Mouse (Mus musculus) embryonic facial prominence, embryonic 11.5 days (tissue): ENCODE data around the gene Dlg2. TPM values are rescaled to one million over a fixed set of nuclear protein-coding genes. Genes with fewer than 3 reads are reported as not detected.

Source experiments
- ATAC-seq: fragments of 200-750 bp; cut with Nextera tagmentation; replicated peaks from 2 replicates; pipeline ENCODE4 v1.8.0; 2017; ENCODE audit warnings: low read depth; ENCODE audit not compliant: insufficient number of reproducible peaks, low FRiP score, low TSS enrichment
- DNase-seq: peaks from one replicate; pipeline ENCODE4 v3.0.0-alpha.2; 2015; ENCODE audit warnings: low spot score
- H3K27ac ChIP-seq: fragments of 300-500 bp; sonication (generic); replicated peaks from 2 replicates; pipeline ENCODE4 v1.5.1; 2014; ENCODE audit warnings: mild to moderate bottlenecking, low read depth, low read length, control low read depth
- H3K27me3 ChIP-seq: fragments of 300-500 bp; sonication (generic); 2 replicates; pipeline ENCODE4 v1.6.1; 2014; ENCODE audit warnings: mild to moderate bottlenecking, low read length, moderate library complexity, mixed read lengths; ENCODE audit not compliant: control insufficient read depth, insufficient read depth
- H3K36me3 ChIP-seq: fragments of 300-500 bp; sonication (generic); replicated peaks from 2 replicates; pipeline ENCODE4 v1.6.1; 2014; ENCODE audit warnings: low read depth, mild to moderate bottlenecking, low read length, moderate library complexity, mixed read lengths; ENCODE audit not compliant: control insufficient read depth, insufficient read depth
- H3K4me1 ChIP-seq: fragments of 300-500 bp; sonication (generic); 2 replicates; pipeline ENCODE4 v1.6.1; 2014; ENCODE audit warnings: low read length, mixed read lengths; ENCODE audit not compliant: control insufficient read depth, insufficient read depth
- H3K4me2 ChIP-seq: fragments of 300-500 bp; sonication (generic); 2 replicates; pipeline ENCODE4 v1.6.1; 2014; ENCODE audit warnings: low read depth, mild to moderate bottlenecking, control low read depth, low read length, moderate library complexity
- H3K4me3 ChIP-seq: fragments of 300-500 bp; sonication (generic); 2 replicates; pipeline ENCODE4 v1.5.1; 2014; ENCODE audit warnings: low read depth, low read length, control low read depth
- H3K9ac ChIP-seq: fragments of 300-500 bp; sonication (generic); replicated peaks from 2 replicates; pipeline ENCODE4 v1.6.1; 2014; ENCODE audit warnings: mild to moderate bottlenecking, control low read depth, low read length
- H3K9me3 ChIP-seq: fragments of 300-500 bp; sonication (generic); replicated peaks from 2 replicates; pipeline ENCODE4 v1.6.1; 2016; ENCODE audit warnings: mild to moderate bottlenecking, low read length, inconsistent platforms, mixed read lengths; ENCODE audit not compliant: control insufficient read depth
- WGBS: fragments of 180-500 bp; shearing (Covaris S2); extraction: QIAGEN DNeasy Blood & Tissue Kit; methylation state at CpG from one replicate; pipeline ENCODE4 v1.1.7; 2014; 5-methylcytosine and 5-hydroxymethylcytosine counted together
- polyA plus RNA-seq: library from polyadenylated mRNA; unstranded; fragments of >200 nt; fragmentation: Nextera tagmentation; extraction: Ambion mirVana; gene quantifications from 2 replicates; pipeline ENCODE4 v1.2.1, GENCODE M21; 2014

Gene Dlg2
- polyA plus RNA-seq, 1 experiment from 2014 or later, result 5.3 TPM

- Histone ChIP-seq H3K4me1 (no peaks in the 10 kb centered on the region), H3K4me3 (peak overlapping the region; percentile 30), H3K36me3 (no peaks in the 10 kb centered on the region), H3K9ac (peak overlapping the region; percentile 47), H3K4me2 (peak overlapping the region; percentile 81), H3K9me3 (no peaks in the 10 kb centered on the region), H3K27ac (no peak overlapping the region), H3K27me3 (no peaks in the 10 kb centered on the region)
- DNase-seq (peak; percentile 58), ATAC-seq (peak; percentile 86)
- under 1% methylated on average over 21 of the region's 21 CpGs for WGBS
Observed at GRCm38 (mm10) chr7:90887007-90887720, 410.7 kb downstream of the Dlg2 start.

GRCm38 (mm10) chr7:90927441-90927840 lies 451.0 kb downstream of the Dlg2 start:
- ATAC-seq (no peak), DNase-seq (no peak)
- Histone ChIP-seq H3K4me3 (no peak overlapping the region), H3K36me3 (no peaks in the 10 kb centered on the region), H3K9ac (no peak overlapping the region), H3K4me2 (no peak overlapping the region), H3K9me3 (no peaks in the 10 kb centered on the region), H3K27me3 (no peaks in the 10 kb centered on the region), H3K4me1 (no peaks in the 10 kb centered on the region), H3K27ac (no peak overlapping the region)
- WGBS, result 80% methylated on average over 4 of the region's 4 CpGs

- H3K36me3 ChIP-seq, result no peaks in the 10 kb centered on the region
- H3K4me2 ChIP-seq, result no peak overlapping the region
- no peak overlapping the region for H3K27ac ChIP-seq
- H3K4me1 ChIP-seq, result no peaks in the 10 kb centered on the region
- DNase-seq (no peak), ATAC-seq (no peak)
- no peak overlapping the region for H3K9ac ChIP-seq
- WGBS, result 82% methylated on average over 5 of the region's 5 CpGs
- H3K27me3 ChIP-seq, result no peaks in the 10 kb centered on the region
- H3K9me3 ChIP-seq, result no peaks in the 10 kb centered on the region
- no peak overlapping the region for H3K4me3 ChIP-seq
Observed at GRCm38 (mm10) chr7:90940726-90941125, 464.3 kb downstream of the Dlg2 start.

GRCm38 (mm10) chr7:90947073-90947472 lies 470.6 kb downstream of the Dlg2 start:
- WGBS, result 84% methylated on average over 8 of the region's 8 CpGs
- Histone ChIP-seq H3K9ac (no peak overlapping the region), H3K27ac (no peak overlapping the region), H3K4me1 (no peaks in the 10 kb centered on the region), H3K9me3 (no peaks in the 10 kb centered on the region), H3K4me3 (no peak overlapping the region), H3K36me3 (no peaks in the 10 kb centered on the region), H3K4me2 (no peak overlapping the region), H3K27me3 (no peaks in the 10 kb centered on the region)
- no peak for DNase-seq
- no peak for ATAC-seq

- no peak overlapping the region for H3K27ac ChIP-seq
- DNase-seq (no peak), ATAC-seq (no peak)
- H3K4me2 ChIP-seq, result no peak overlapping the region
- WGBS, result 89% methylated on average over 5 of the region's 5 CpGs
- no peaks in the 10 kb centered on the region for H3K27me3 ChIP-seq
- no peak overlapping the region for H3K9ac ChIP-seq
- no peak overlapping the region for H3K4me3 ChIP-seq
- H3K4me1 ChIP-seq, result no peaks in the 10 kb centered on the region
- H3K9me3 ChIP-seq, result no peaks in the 10 kb centered on the region
- H3K36me3 ChIP-seq, result no peaks in the 10 kb centered on the region
Observed at GRCm38 (mm10) chr7:90949212-90949611, 472.7 kb downstream of the Dlg2 start.

GRCm38 (mm10) chr7:90977241-90977640 lies 500.8 kb downstream of the Dlg2 start:
- Histone ChIP-seq H3K36me3 (no peaks in the 10 kb centered on the region), H3K4me2 (no peak overlapping the region), H3K4me1 (no peaks in the 10 kb centered on the region), H3K27me3 (no peaks in the 10 kb centered on the region), H3K9ac (no peak overlapping the region), H3K27ac (no peak overlapping the region), H3K9me3 (no peaks in the 10 kb centered on the region), H3K4me3 (no peak overlapping the region)
- ATAC-seq (no peak), DNase-seq (no peak)

- no peak for ATAC-seq
Observed at GRCm38 (mm10) chr7:90982069-90982468, 505.6 kb downstream of the Dlg2 start.

GRCm38 (mm10) chr7:91010655-91011054 lies 534.2 kb downstream of the Dlg2 start:
- Histone ChIP-seq H3K4me2 (no peak overlapping the region), H3K27me3 (no peaks in the 10 kb centered on the region), H3K27ac (no peak overlapping the region), H3K9ac (no peak overlapping the region), H3K36me3 (no peaks in the 10 kb centered on the region), H3K4me3 (no peak overlapping the region), H3K9me3 (no peaks in the 10 kb centered on the region), H3K4me1 (no peaks in the 10 kb centered on the region)
- ATAC-seq, result no peak
- 71% methylated on average over 2 of the region's 2 CpGs for WGBS
- no peak for DNase-seq

More at GRCm38 (mm10) chr7:90982069-90982468, 505.6 kb downstream of the Dlg2 start:
- no peak overlapping the region for H3K27ac ChIP-seq
- no peaks in the 10 kb centered on the region for H3K27me3 ChIP-seq
- H3K9ac ChIP-seq, result no peak overlapping the region
- no peak for DNase-seq
- H3K4me3 ChIP-seq, result no peak overlapping the region
- no peaks in the 10 kb centered on the region for H3K9me3 ChIP-seq
- no peaks in the 10 kb centered on the region for H3K4me1 ChIP-seq
- H3K36me3 ChIP-seq, result no peaks in the 10 kb centered on the region
- no peak overlapping the region for H3K4me2 ChIP-seq
